Mouse (Mus musculus): ENCODE measurements around the gene Atf1.

- no peak for TF ChIP-seq USF1 (IDR thresholded peaks at IDR 0.05; ENCODE audit: low read depth)
- no peak for TF ChIP-seq POLR2A (IDR thresholded peaks at IDR 0.05; ENCODE audit: insufficient read length, low read depth)
- TF ChIP-seq CEBPB (IDR thresholded peaks at IDR 0.05; ENCODE audit: insufficient read depth, poor library complexity, severe bottlenecking) = no peak
- no peak for TF ChIP-seq POLR2AphosphoS2 (IDR thresholded peaks at IDR 0.05; ENCODE audit: insufficient read length, low read depth)
- no peak for TF ChIP-seq E2F4 (IDR thresholded peaks at IDR 0.05; ENCODE audit: insufficient read depth)
- no peak for TF ChIP-seq MAX (IDR thresholded peaks at IDR 0.05; ENCODE audit: low read depth)
- no peak for TF ChIP-seq TCF12 (IDR thresholded peaks at IDR 0.05; ENCODE audit: insufficient read depth, poor library complexity, severe bottlenecking)
- no peak for TF ChIP-seq MYOD1 (IDR thresholded peaks at IDR 0.05; ENCODE audit: control insufficient read depth in 1 of 3, insufficient read length in 2 of 3, low read depth in 2 of 3)
These were observed 47.4 kb upstream of the Atf1 start for GRCm38 (mm10) chr15:100180221-100180620.

Data from myocyte (in vitro differentiated cells).